Mouse (Mus musculus): Measurements from ENCODE around the gene Pde9a.
"Not testable (repeated sequence)": the region's sequence is repeated elsewhere in the genome, so short reads cannot be mapped to it uniquely, and the experiment has no call there.

Gene Pde9a

DNA sequence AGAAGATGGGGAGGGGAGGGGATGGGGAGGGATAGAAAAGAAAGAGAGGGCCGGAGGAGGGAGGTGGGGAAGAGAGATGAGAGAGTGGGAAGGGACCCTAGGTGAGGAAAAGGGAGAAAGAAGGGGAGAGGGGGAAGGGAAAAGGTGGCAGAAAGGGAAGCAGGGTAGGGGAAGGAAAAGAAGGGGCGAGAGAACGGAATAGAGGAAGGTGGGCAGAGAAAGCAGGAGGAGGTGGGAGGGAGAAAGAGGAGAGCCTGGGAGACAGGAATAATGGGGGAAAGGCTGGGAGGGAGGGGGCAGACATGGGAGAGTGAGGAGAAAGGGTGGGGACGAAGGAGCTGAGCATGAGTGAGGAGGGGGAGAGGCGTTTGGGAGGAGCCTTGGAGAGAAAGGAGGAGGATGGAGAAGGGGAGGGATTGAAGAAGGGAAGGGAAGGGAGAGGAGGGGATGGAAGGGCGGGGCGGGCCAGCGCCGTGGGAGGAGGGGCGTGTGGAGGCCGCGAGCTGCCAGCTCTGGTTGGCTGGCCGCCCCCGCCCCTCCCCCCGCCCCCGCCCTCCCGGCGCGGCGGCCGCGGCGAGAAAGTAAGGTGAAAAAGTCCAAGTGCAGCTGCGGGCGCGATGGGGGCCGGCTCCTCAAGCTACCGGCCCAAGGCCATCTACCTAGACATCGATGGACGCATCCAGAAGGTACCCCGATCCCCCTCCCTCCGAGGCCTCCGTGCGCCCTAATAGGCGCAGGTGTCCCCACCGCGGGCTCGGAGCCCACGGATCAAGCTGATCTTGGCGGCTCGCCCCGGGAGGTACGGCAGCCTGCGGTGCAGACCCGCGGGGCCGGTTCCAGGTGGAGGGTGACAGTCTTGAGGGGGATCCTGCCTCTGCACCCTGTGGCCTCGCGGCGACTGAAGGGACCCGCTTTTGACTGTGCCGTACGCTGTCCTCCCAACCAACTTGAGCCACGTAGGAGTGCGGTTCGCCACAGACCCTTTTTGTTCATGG, at the start of gene Pde9a:
Gene Pde9a, plus strand, starts transcription at position 540 of the 995 bp plus-strand sequence.
- peak; percentile 21 for DNase-seq (ENCODE audit: low spot score)

DNA sequence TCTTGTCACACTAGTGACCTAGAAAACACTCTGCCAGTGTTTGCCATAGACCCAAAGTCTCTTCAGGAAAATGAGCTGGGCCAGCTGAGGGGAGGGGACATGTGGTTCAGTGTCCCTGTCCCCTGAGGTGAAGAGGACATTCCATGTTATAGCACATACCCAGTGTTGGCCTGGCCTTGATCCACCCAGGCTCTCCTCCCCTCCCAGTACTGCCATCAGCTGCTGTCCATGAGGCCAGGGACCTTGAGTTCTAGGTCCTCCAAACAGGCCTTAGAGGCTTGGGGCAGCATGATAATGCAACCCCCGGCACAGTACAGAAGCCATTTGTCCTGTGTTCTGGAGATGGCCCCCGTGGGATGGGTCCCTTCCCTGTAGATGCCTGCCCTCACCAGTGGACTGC, 46.2 kb upstream of the Pde9a start:
- no peak for DNase-seq (ENCODE audit: low spot score)

DNA sequence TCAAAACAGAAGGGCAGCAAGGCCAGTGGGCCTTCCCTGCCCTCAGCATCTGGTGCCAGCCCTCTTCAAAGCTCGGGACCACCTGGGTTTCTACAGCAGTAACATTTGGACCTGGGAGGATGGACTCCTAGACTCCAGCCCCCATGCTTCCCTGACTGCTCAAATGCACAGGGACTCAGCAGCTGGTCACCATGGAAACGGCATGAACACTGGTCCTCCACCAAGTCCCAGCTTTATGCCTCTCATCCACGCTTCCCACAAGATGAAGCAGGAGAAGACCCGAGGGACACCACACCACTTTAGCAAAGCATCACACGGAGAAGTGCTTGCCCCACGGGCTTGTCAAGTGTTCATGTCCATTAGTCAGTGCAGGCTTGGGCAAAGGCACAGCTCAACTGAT, 43.8 kb upstream of the Pde9a start:
- DNase-seq (ENCODE audit: low spot score): no peak

DNA sequence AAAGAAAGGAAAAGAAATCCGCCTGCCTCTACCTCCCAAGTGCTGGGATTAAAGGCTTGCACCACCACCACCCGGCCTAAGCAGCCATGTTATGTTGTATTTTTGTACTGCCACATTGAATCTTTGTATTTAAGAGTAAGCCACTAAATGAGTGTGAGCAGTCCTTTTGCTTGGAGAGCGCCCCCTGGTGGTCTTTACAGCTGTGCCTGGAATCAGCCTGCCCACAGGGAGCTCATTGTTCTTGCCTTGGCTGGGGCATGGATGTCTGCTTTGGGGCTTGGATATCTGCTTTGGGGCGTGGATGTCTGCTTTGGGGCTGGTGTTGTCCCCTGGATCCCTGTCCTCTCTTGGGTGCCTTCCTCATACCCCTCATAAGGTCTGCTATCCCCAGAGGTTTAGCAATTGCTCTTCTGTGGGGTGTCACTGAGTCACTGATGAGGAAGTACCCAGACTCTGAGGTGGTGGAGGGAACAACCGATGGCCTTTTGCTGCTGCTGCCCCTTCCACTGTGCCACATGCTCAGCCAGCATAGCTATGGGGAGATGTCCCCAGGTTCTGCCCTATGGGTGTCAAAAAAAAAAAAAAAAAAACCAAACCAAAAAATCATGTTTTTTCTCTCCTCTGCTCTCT, 41.7 kb upstream of the Pde9a start:
- DNase-seq (ENCODE audit: low spot score): no peak

DNA sequence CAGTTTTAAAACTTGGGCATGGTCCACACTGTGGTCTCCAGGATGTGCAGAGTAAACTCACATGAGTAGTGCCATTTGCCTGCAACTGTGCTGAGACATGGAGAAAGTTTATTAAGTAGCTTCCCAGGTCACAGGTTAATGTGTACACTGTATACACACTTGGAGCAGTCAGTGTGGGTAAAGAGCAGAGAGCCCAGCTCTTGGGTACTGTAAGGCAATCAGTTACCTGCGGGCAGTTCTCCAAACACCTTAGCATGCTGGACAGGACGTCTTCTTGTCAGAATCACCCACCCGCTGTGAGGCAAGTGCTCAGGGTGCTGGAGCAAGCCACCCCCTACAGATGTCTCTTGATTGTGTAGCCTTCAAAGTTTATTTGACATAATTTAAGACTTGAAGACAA, 41.2 kb upstream of the Pde9a start:
- DNase-seq (ENCODE audit: low spot score): no peak

DNA sequence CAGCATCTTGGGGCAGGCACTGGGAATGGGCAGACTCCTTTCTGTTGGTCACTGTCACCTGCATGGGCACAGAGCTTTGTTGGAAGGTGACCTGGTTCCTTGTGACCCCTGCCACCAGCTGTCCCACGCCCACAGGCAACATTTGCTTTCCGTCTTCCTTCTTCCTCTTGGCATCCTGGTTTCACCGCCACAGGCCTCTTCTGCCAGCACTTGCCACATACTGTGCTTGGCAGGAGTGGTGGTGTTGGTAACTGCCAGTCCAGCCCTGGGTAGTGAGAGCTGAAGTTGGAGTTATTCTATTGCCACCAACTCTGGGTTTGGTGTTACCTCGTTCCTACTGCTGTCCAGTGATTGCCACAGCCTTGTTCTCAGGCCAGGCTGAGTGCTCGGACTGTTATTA, 37.9 kb upstream of the Pde9a start:
- no peak for DNase-seq (ENCODE audit: low spot score)

DNA sequence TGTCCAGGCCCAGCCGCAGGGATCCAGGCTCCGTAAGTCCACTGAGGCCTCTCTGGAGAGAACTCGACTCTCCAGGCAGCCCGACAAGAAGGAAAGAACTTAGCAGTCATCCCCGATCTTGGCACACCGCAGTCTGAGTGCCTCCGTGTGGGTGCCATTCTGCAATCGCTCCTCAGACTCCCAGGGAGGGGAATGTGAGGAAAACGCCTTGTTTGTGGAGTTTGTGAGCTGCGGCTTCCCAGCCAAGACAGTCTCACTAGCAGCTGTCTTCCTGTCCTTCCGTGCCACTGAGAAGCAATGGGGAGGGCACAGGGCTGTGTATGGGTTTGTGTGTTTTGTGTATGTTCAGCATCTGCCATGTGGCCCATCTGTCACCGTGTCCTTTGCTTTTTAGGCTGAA, 36.6 kb upstream of the Pde9a start:
- DNase-seq (ENCODE audit: low spot score): no peak

DNA sequence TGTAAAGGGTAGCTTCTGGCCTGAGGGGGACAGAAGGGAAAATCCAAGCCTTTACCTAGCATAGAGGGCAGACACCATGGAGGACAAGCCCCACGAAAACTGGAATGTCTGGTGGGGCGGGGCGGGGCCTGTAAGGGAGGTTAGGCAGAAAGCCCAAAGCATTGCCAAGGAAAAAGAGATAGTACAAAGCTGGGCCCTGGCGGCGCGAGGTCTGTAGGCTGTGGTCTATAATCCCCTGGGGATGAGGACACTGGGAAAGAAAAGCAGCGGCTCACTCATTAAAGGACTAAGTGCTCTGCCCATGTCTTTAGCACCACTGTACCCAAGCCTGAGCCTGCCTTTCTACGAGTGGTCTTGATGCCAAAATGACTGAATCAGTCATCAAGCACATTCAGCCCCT, 34.0 kb upstream of the Pde9a start:
- DNase-seq (ENCODE audit: low spot score): no peak

DNA sequence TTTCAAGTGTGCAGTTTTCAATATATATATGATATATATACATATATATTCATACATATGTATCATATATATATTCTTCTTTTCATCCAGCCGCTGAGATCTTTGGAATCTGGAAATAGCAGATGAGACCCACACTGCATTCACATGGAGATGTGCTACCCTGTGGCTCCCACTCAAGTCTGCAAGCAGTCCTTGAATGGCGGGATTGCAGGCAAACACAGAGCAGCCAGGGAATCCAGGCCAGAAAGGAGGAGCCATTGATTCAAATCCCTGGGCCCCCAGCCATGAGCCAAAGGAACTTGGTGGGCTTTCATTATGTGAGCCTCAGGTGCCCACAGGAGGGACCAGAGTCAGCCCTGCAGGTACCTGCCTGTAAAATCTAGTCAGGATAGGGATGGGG, 32.8 kb upstream of the Pde9a start:
- no peak for DNase-seq (ENCODE audit: low spot score)

DNA sequence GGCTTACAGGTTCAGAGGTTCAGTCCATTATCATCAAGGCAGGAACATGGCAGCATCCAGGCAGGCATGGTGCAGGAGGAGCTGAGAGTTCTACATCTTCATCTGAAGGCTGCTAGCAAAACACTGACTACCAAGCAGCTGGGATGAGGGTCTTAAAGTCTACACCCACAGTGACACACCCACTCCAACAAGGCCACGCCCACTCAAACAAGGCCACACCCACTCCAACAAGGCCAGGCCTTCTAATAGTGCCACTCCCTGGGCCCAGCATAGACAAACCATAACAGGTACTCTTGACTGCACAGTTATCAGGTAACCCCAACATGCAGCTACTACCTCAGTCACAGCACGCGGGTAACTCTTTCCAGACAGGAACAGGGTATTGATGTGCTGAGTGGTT, 31.3 kb upstream of the Pde9a start:
- not testable (repeated sequence) for DNase-seq (ENCODE audit: low spot score)

DNA sequence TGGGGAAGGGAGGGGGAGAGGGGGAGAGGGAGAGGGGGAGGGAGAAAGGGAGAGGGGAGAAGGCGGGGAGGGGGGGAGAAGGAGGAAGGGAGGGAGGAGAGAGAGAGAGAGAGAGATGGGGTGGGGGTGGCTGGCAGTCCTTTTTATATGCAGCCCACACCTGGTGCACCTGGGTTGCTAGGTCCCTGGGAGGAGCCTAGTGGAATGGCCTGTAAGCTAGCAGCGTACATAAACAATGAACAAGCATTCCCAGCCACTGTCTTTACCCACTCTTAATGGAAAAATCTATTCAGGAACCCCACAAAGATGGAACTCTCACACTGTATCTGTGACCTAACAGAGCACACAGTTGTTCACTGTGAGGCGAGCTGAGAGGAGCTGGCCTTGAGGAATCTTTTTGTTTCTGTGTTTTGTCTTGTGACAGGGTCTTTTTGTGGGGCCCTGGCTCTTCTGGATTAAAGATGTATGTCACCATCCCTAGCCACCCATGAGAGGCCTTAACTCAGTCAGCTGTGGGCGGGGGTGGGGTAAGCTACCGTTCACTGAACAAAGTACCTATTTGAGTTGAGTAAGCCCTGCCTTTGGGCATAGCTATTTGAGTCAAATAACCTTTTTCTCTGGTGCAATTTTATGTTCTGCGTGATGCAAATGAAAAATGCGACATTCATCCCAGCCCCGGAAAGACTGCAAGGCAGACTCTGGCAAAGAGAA, 30.1 kb upstream of the Pde9a start:
- no peak for DNase-seq (ENCODE audit: low spot score)

DNA sequence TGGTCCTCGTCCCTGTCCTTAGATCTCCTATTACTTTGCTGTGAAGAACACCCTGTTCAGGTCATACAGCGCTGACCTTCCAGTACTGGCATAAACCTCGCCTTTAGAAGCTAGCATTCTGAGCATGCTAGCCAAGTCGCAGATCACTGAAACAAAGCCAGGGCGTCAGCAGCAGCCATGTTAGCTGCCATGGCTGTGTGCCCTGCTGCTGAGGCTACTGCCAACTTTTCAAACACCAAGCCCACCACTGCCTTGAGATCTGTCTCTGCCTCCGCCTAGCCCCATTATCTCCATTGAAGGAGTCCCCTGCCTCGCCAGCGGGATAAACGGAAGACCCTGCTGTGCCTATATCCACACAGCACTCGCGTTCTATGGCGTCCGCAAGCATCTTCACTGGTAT, 25.4 kb upstream of the Pde9a start:
- DNase-seq (ENCODE audit: low spot score): no peak

DNA sequence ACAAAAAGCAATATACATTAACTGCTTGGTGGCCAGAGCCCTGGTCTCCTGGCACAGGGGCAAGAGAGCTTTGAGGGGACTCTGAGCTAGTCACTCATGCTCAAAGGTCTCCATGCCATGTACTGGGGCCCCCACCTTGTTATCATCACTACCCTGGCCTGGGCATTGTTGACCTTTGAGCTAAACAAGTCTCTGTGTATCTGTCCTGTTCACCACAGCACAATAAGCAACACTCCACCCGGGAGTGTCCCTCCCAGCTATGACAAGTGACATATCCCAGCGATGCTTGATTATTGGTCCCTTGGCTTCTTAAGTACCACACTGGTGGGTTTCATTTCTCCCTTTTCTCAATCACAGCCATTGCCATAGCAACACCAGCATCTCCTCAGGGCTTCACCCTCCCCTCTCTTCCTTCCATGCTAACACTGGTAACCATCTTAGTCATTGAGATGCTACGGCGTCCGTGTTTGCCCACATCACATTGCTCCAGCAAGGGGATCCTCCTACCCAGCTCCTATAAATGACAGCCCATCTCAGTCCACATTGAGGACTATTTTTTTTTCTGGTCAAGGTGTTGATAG, 20.3 kb upstream of the Pde9a start:
- no peak for DNase-seq (ENCODE audit: low spot score)

DNA sequence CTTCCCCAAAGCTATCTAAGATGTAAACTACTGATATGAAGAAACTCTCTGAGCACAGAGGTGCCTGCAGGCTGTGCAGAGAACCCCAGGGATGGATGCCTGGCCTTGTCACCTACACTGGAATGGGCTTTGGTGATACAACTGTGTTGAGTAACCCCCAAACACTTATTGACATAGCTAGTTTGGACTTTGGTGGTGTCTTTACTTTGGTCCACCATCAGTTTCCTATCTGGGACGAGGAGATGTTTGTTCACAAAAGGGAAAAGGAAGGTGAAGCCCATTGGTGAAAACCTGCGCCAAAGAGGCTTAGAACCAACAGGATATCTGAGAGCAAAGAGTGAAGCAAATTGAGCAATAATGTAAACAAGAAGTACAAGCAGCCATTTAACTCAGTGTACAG, 15.8 kb upstream of the Pde9a start:
- no peak for DNase-seq (ENCODE audit: low spot score)

DNA sequence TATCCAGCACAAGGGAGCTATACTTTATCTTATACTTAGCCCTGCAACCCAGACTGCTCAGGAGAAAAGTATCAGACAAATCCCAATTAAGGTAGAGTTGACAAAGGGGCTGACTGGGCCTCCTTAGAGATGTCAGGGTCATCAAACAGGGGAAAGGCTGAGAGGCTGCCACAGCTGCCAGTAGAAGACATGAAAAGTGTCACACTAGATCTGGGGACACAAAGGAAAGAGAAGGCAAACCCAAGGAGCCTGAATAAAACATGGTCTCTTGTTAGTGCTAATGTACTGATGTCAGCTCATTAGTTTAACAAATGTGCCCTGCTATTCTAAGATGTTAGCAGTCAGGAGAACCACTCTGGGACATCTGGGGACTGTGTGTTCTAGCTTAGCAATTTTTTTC, 15.1 kb upstream of the Pde9a start:
- no peak for DNase-seq (ENCODE audit: low spot score)

DNA sequence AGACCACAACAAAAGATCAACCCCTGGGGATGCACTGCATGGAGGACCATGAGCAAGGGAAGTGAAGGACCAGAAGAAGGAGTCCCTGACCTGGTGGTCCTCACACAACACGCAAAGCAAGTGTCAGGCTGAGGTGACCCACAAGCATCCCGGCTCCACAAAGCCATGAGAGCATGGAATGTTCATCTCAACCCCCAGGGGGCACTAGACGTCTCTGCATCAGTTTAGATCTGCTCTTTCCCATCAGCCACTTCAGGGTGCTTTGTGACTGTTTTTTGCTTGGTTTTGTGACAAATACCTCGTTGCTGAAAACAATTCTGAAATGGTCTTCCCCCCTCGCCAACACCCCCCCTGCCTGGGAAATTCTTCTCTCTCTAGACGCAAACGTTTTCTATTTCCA, 8.0 kb upstream of the Pde9a start:
- no peak for DNase-seq (ENCODE audit: low spot score)

DNA sequence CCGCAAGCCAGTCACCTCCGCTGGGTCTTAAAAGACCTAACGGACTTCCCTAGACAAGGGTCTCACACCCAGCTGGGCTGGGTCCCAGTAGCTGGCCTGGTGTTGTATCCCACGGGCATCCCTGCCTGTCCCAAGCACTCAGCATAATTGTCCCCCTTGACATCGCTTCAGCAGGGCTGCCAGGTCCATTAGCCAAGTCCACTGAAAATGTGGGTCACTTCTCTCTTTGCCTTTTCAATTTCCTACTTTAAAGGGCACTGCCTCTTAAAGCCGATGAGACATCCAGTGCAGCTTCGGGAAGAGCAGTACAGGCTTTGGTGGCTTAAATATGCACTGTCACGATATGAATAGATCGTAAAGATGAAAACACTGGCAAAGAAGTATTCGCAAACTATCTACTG, 7.6 kb upstream of the Pde9a start:
- no peak for DNase-seq (ENCODE audit: low spot score)

DNA sequence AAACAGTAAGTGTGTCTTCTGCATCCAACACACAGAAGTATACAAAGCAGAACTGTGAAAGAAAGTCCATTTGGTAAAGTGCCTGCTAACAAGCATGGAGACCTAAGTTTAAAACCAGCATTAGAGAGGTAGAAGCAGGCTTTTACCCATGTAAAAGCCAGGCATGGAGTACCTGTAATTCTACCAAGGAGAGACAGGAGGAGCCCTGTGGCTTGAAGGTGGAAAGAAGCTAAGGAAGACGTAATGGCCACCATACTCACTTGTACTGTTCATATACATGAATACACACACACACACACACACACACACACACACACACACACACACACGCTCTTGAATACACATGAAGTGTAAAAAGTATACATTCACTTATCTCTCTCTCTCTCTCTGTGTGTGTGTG, 6.9 kb upstream of the Pde9a start:
- no peak for DNase-seq (ENCODE audit: low spot score)

DNA sequence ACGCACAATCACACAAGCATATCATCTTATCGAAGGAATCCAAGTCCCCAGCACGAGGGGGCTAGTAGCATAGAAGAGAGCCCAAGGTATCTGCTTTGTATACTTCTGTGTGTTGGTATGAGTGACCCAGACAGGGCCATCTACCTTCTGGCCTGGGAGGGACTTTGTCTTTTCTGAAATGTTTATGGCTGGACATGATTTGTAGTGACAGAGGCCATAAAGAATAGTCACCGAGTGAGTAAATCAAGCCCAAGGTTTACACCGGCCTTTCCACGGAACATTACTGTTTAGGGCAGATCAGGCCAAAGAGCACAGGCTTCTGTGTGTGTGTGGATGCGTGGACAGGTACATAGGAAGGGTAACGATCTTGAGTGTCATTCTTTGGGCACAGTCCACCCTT, 6.1 kb upstream of the Pde9a start:
- DNase-seq (ENCODE audit: low spot score): no peak

DNA sequence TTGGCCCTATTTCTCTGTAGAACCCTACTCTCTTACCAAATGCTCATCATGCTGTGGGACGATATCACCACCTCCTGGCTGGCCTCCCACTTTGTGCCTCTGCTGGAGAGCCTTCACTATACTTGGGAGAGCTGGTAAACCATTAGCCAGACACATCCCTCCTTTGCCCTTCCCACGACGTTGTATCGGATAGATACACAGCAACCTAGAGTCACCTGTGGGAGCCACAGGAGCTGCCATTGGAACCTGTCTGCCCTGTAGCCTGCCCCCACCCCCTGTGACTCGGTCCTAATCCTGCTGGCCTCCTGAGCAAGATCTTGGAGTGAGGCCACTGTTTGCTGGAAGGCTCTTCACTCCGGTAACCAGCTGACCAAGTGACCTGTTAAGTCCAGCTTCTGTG, 2.7 kb upstream of the Pde9a start:
- DNase-seq (ENCODE audit: low spot score): no peak

DNA sequence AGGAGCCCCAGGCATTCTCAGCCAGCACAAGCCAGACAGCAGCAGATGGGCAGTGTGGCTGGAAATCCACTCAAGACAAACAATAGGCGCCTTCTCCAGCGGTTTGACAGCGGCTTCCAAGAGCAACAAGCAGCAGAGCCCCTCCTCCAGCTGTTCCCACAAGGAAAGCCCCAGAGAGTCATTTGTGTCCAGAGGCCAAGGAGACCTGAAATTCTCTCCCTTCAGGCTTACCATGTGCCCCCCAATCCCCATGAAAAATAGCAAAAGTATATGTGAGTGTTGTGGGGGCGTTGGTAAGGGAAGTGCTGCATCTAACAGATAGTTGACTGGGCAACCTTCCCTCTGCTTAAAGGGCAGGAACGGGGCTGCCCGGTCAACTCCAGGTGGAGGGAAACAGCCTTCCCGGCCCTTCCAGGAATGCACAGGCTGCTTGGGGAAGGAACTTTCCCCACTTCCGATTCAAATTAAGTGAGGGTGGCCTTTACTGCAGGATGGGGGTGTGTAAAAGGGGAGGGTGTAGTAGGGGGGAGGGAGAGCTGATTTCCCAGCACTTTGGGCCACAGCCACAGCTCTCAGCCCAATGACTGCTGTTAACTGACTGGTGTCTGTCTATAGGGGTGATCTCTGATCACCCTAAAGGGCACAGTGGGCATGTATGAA, 912 bp upstream of the Pde9a start:
- no peak for DNase-seq (ENCODE audit: low spot score)

DNA sequence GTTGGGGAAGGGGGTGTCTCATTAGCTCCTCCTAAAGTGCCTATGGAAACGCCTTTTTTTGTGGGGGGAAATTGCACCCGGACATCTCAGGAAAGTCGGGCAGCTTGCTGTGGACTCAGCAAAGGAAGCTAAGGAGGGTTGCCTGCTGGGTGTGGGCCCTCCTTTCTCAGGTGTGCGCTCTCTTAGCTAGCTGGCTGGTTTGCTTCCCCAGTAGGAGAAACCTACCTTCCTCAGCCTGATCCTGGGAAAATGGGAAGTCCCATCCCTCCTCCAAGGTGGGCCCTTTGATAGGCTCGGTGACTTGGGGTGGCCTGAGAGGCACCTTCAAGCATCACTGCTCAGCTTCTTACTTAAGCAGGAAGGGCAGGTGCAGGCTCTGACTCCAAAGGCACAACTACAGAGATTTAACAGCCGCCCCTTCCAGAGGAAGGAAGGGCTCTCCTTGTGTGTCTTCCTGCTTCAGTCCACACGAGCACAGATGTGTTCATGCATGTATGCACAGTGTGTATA, 811 bp downstream of the Pde9a start:
- DNase-seq (ENCODE audit: low spot score): no peak

Data from urinary bladder, postnatal 10 days (tissue).